Mouse (Mus musculus) forebrain, embryonic 14.5 days (tissue): Measurements from ENCODE around the gene Zfp593. TPM values are rescaled to one million over a fixed set of nuclear protein-coding genes. Genes with fewer than 3 reads are reported as not detected.
"Not testable (repeated sequence)": the region's sequence is repeated elsewhere in the genome, so short reads cannot be mapped to it uniquely, and the experiment has no call there.

ENCODE experiments used
- ATAC-seq: fragments of 200-750 bp; cut with Nextera tagmentation; 2 replicates; pipeline ENCODE4 v1.8.0; 2017; ENCODE audit warnings: mild to moderate bottlenecking, moderate library complexity
- DNase-seq: peaks from one replicate; pipeline ENCODE4 v3.0.0-alpha.2; 2015; ENCODE audit warnings: low spot score
- H3K27ac ChIP-seq: fragments of 300-500 bp; sonication (generic); 2 replicates; pipeline ENCODE4 v1.5.1; 2014; ENCODE audit warnings: low read depth, mild to moderate bottlenecking, control low read depth, low read length, moderate library complexity
- H3K27me3 ChIP-seq: fragments of 300-500 bp; sonication (generic); replicated peaks from 2 replicates; pipeline ENCODE4 v1.6.1; 2014; ENCODE audit warnings: low read length, control low read depth, mixed read lengths; ENCODE audit not compliant: control insufficient read depth, insufficient read depth
- H3K36me3 ChIP-seq: fragments of 300-500 bp; sonication (generic); 2 replicates; pipeline ENCODE4 v1.6.1; 2014; ENCODE audit warnings: low read length, control low read depth; ENCODE audit not compliant: control insufficient read depth, insufficient read depth
- H3K4me1 ChIP-seq: fragments of 300-500 bp; sonication (generic); 2 replicates; pipeline ENCODE4 v1.6.1; 2014; ENCODE audit warnings: antibody characterized with exemption, low read length, control low read depth; ENCODE audit not compliant: control insufficient read depth, insufficient read depth
- H3K4me2 ChIP-seq: fragments of 300-500 bp; sonication (generic); 2 replicates; pipeline ENCODE4 v1.6.1; 2014; ENCODE audit warnings: mild to moderate bottlenecking, control low read depth, low read length
- H3K4me3 ChIP-seq: fragments of 300-500 bp; sonication (generic); 2 replicates; pipeline ENCODE4 v1.5.1; 2014; ENCODE audit warnings: low read depth, low read length, control low read depth
- H3K9ac ChIP-seq: fragments of 300-500 bp; sonication (generic); 2 replicates; pipeline ENCODE4 v1.6.1; 2014; ENCODE audit warnings: mild to moderate bottlenecking, low read length, control low read depth, moderate library complexity
- H3K9me3 ChIP-seq: fragments of 300-500 bp; sonication (generic); replicated peaks from 2 replicates; pipeline ENCODE4 v1.6.1; 2016; ENCODE audit warnings: low read length, control low read depth, mixed read lengths; ENCODE audit not compliant: control insufficient read depth
- WGBS: fragments of 180-500 bp; shearing (Covaris S2); extraction: QIAGEN DNeasy Blood & Tissue Kit; methylation state at CpG from one replicate; pipeline ENCODE4 v1.1.7; 2014; 5-methylcytosine and 5-hydroxymethylcytosine counted together
- polyA plus RNA-seq: library from polyadenylated mRNA; unstranded; fragments of >200 nt; fragmentation: Nextera tagmentation; extraction: Ambion mirVana; gene quantifications from 2 replicates; pipeline ENCODE4 v1.2.1, GENCODE M21; 2014

The Zfp593 gene
- polyA plus RNA-seq, 1 experiment from 2014 or later = 14.4 TPM

DNA sequence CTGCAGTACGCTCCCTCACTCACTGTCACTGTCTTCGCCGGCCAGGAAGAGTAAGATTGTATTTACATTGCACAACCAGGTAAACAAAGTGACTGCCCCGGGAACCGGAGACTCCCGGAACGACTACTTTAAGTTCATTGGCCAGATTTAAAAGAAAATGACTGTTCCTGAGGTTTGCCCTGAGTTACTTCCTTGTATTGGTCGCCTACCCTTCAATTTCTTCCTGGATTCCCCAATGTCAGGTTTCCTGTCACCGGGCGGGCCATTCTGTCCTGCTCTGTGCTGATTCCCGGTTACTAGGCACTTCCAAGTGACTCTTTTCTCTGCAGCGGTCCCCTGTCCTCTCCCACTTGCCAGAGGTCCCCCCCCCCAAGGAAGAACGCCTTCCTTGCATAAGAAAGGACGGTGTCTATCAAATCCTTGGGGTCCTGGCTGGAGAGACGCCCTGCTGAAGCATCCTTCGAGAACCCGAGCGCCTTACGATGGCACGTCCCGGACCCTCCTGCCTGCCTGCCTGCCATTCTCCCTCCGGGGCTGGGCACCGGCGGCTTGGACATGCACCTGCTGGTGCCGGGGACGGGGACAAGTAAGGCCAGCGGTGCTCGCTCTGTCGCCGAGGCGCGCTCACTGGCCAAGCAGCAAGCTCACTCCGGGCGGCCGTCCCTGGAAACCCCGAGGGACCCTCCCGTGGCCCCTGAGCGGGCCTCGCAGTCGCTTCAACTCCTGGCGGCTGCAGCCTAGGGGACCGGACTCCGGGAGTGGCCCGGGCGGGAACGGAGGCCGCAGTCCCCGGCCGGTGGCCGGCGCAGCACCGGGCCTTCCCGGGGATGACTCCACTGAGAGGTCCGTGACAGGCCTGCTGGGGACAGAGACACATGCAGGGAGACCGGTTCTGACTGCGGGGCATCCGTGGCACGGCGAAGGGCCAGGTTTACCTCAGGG, 41.1 kb upstream of the Zfp593 start:
- WGBS = 3% methylated on average over 59 of the region's 59 CpGs
- Histone ChIP-seq H3K27ac (peak overlapping the region; percentile 100), H3K9me3 (no peaks in the 10 kb centered on the region), H3K4me2 (peak overlapping the region; percentile 86), H3K9ac (peak overlapping the region; percentile 99), H3K4me3 (peak overlapping the region; percentile 96), H3K27me3 (no peaks in the 10 kb centered on the region), H3K36me3 (peaks cover 27% of the 10 kb centered on the region), H3K4me1 (peaks cover 11% of the 10 kb centered on the region)
- ATAC-seq = peak; percentile 65; the same call in 1 of the 2 replicates
- peak; percentile 22 for DNase-seq

DNA sequence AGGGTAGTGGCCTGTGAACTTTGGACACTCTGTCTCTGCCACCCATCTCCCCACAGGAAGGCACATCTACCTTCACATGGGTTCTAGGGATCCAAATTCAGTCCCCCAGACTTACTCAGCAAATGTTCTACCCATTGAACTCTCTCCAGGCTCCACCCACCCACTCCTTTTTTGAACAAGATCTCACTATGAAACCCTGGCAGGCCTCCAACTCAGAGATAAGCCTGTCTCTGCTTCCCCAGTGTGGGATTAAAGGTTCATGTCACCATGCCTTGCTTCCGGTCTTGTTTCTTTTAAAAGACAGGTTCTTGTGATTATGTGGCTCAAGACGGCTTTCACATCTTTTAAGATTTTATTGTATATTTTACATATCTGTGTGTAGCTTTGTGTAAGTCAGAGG, 39.5 kb upstream of the Zfp593 start:
- no peak overlapping the region for H3K27ac ChIP-seq
- no peaks in the 10 kb centered on the region for H3K9me3 ChIP-seq
- H3K4me1 ChIP-seq = peaks cover 11% of the 10 kb centered on the region
- DNase-seq = no peak
- no peaks in the 10 kb centered on the region for H3K27me3 ChIP-seq
- H3K36me3 ChIP-seq = peaks cover 40% of the 10 kb centered on the region
- H3K9ac ChIP-seq = no peak overlapping the region
- WGBS = 91% methylated on average over 2 of the region's 2 CpGs
- no peak overlapping the region for H3K4me3 ChIP-seq
- ATAC-seq = no peak
- H3K4me2 ChIP-seq = no peak overlapping the region

DNA sequence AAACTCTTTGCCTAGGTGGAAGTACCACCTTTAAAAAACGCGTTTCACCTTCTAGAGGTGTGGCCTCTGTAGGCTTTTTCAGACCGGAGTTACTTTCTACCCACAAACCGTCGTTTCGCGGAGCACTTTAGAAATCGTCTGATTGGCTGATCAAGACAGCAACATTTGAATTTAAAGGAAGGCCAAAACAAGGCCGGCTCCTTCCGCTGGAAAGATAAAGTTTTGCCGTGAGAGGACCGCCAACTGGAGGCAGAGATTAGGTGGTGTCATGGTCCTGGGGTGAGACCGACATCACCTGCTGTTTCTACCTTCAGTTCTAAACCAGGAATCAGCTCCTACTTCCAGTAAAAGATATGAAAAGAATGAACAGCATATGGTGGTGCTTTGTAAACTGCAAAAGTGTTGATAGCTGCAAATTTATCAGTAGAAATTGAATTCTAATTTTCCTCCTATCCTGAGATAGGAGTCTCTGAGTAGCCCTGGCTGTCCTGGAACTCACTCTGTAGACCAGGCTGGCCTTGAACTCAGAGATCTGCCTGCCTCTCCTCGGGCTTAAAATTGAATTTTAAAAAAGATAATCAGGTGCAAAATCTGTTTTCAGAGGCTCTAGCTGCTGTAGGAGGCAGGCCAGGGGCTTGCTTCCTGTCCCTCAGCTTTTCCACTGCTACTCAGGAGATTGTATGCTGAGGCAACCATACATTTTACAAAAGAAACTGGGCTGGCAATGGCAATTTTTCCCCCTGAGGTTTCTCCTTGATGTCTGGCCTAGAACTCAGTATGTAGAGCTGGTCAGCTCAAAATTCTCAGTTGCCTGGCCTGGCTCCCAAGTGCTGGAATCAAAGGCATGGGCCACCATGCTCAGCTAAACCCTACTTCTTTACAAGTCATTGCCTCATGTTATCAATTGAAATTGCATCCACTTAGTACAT, 28.3 kb upstream of the Zfp593 start:
- no peaks in the 10 kb centered on the region for H3K27me3 ChIP-seq
- DNase-seq = no peak
- 6% methylated on average over 14 of the region's 14 CpGs for WGBS

DNA sequence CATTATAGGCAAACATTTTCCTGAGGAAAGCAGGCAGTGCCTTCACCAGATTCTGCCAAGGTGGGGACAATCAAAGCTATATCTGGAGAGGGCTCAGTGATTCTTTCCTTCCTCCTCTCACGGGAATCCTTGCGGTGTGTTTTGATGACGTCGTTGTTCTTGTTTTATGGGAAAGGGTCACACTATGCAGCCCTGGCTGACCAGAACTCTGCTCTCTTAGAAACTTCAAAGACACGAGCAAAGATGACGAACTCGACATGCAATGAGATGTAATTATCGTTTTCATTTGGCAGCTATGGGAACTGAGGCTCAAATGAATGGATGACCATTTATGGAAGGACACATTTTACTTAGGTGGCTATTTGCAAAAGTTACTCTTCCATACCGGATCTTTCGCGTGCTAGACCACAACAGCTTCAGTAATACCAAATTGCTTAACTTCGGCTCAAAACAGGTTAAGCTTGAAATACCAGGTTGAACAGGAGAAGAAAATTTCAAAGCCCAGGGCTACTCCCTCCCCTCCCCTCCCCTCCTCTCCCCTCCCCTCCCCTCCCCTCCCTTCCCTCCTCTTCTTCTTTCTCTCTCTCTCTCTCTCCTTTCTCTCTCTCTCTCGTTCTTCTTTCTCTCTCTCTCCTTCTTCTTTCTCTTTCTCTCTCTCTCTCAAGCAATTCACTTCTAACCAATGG, 27.5 kb upstream of the Zfp593 start:
- no peak for ATAC-seq
- 28% methylated on average over 13 of the region's 13 CpGs for WGBS

More for the DNA sequence above, 28.3 kb upstream of the Zfp593 start:
- no peak overlapping the region for H3K9ac ChIP-seq
- H3K4me1 ChIP-seq = no peaks in the 10 kb centered on the region
- H3K9me3 ChIP-seq = no peaks in the 10 kb centered on the region
- ATAC-seq = no peak
- no peak overlapping the region for H3K27ac ChIP-seq
- 0 out of 2 replicates have a peak overlapping the region, but pooled peaks have one; percentile 23 for H3K4me2 ChIP-seq
- H3K4me3 ChIP-seq = no peak overlapping the region
- peaks cover 30% of the 10 kb centered on the region for H3K36me3 ChIP-seq

DNA sequence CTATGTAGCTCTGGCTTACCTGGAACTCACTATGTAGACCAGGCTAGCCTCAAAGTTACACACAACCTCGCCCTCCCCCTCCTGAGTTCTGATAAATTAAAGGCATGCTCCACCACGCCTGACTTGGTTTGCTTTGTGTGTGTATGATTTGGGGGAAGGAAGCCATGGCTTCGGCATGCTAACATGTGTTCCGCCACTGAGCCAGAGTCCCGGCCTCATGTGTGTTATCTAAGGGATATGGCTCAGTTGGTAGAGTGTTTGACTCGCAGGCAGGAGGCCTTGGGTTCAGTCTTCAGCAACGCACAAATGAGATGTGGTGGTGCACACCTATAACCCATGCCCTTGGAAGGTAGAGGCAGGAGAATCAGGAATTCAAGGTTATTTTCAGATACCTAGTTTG, 26.6 kb upstream of the Zfp593 start:
- no peak for DNase-seq
- Histone ChIP-seq H3K9ac (no peak overlapping the region), H3K36me3 (peaks cover 13% of the 10 kb centered on the region), H3K4me1 (no peaks in the 10 kb centered on the region), H3K27ac (no peak overlapping the region), H3K27me3 (no peaks in the 10 kb centered on the region), H3K4me3 (no peak overlapping the region), H3K9me3 (no peaks in the 10 kb centered on the region), H3K4me2 (no peak overlapping the region)
- no peak for ATAC-seq
- WGBS = 89% methylated on average over 7 of the region's 7 CpGs

More for the DNA sequence above, 27.5 kb upstream of the Zfp593 start:
- H3K4me2 ChIP-seq = 0 out of 2 replicates have a peak overlapping the region, but pooled peaks have one; percentile 23
- H3K4me1 ChIP-seq = no peaks in the 10 kb centered on the region
- no peak overlapping the region for H3K9ac ChIP-seq
- H3K27me3 ChIP-seq = no peaks in the 10 kb centered on the region
- peaks cover 22% of the 10 kb centered on the region for H3K36me3 ChIP-seq
- no peaks in the 10 kb centered on the region for H3K9me3 ChIP-seq
- H3K27ac ChIP-seq = no peak overlapping the region
- H3K4me3 ChIP-seq = no peak overlapping the region
- DNase-seq = no peak

DNA sequence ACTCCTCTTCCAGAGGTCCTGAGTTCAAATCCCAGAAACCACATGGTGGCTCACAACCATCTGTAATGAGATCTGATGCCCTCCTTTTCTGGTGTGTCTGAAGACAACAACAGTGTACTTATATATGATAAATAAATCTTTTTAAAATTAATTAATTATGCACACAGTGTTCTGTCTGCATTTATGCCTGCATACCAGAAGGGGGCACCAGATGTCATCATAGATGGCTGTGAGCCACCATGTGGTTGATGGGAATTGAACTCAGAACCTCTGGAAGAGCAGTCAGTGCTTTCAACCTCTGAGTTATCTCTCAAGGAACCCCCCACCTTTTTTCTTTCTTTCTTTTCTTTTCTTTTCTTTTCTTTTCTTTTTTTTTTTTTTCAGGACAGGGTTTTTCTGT, 24.2 kb upstream of the Zfp593 start:
- not testable (repeated sequence) for H3K9ac ChIP-seq, H3K27me3 ChIP-seq, DNase-seq, H3K36me3 ChIP-seq, H3K4me2 ChIP-seq, H3K4me1 ChIP-seq, ATAC-seq, H3K4me3 ChIP-seq, H3K27ac ChIP-seq, H3K9me3 ChIP-seq

DNA sequence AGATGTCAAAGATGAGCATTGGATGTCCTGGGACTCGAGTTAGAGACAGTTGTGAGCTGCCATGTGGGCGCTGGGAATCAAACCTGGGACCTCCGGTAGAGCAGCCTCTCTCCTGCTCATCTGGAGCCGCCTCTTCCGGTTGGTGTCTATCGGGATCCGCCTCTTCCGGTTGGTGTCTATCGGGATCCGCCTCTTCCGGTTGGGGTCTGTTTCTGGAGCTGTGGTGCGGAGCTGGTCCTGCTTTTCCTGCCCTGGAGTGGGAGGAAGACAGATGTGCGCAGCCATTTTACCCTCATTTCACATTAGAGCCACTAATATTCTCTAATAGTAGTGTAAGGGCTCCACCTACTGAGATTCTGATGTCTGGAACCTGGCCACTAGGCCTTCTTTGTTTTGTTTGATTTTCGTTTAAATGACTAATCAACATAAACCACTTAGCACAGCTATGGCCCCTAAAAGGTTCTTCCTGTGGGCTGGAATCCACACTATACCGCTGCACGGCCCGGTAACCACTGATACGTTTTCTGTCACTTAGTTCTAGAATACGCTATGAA, 22.8 kb upstream of the Zfp593 start:
- no peaks in the 10 kb centered on the region for H3K9me3 ChIP-seq
- ATAC-seq (no peak), DNase-seq (no peak)
- H3K4me1 ChIP-seq = no peaks in the 10 kb centered on the region
- 86% methylated on average over 19 of the region's 19 CpGs for WGBS
- no peak overlapping the region for H3K4me3 ChIP-seq
- H3K4me2 ChIP-seq = no peak overlapping the region
- H3K27me3 ChIP-seq = no peaks in the 10 kb centered on the region
- H3K36me3 ChIP-seq = no peaks in the 10 kb centered on the region
- no peak overlapping the region for H3K9ac ChIP-seq
- no peak overlapping the region for H3K27ac ChIP-seq

DNA sequence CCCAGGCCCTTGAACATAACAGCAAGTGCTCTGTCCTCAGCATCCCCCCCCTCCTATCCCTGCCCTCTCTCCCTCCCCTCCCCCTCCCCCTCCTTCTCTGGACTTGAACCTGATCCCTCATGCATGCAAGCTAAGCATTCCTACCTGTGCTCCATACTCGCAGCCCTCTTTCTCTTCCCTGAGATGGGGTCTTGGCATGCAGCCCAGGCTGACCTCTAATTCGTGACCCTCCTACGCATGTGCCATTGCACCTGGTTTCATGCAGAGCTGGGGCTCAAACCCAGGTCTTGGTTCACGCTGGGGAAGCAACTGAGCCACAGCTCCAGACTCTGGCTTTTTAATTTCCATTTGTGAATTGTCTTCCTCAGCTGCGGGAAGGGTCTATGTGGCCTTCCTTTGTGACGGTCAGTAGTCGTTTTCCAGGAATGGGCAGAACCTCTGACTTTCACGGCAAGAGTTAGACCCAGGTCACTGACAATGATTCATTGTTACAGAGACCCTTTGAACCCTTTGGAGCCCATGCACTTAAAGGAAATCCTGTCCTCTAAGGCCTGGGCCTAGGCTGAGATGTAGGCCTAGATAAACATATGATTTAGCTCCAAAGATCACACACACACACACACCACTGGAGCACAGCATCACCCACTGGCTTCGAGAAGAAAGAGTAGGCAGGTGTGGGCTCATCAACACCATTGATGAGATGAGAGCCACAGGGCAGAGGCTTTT, 20.6 kb upstream of the Zfp593 start:
- no peak overlapping the region for H3K4me2 ChIP-seq
- H3K27ac ChIP-seq = no peak overlapping the region
- H3K4me3 ChIP-seq = no peak overlapping the region
- H3K27me3 ChIP-seq = no peaks in the 10 kb centered on the region
- no peak overlapping the region for H3K9ac ChIP-seq
- H3K36me3 ChIP-seq = no peaks in the 10 kb centered on the region
- no peak for DNase-seq
- ATAC-seq = no peak
- 69% methylated on average over 9 of the region's 9 CpGs for WGBS
- H3K9me3 ChIP-seq = no peaks in the 10 kb centered on the region
- H3K4me1 ChIP-seq = no peaks in the 10 kb centered on the region
